Mouse (Mus musculus): ENCODE data around the gene Mxra7. TPM values are rescaled to one million over a fixed set of nuclear protein-coding genes. Genes with fewer than 3 reads are reported as not detected.
A peak's percentile ranks its signal among the peaks of the same experiment; 100 is the strongest.

Mxra7 gene
- 14.2 and 15.3 TPM in 2 replicates for polyA plus RNA-seq (2015; fragmentation: Nextera tagmentation; extraction: Ambion mirVana)

DNA sequence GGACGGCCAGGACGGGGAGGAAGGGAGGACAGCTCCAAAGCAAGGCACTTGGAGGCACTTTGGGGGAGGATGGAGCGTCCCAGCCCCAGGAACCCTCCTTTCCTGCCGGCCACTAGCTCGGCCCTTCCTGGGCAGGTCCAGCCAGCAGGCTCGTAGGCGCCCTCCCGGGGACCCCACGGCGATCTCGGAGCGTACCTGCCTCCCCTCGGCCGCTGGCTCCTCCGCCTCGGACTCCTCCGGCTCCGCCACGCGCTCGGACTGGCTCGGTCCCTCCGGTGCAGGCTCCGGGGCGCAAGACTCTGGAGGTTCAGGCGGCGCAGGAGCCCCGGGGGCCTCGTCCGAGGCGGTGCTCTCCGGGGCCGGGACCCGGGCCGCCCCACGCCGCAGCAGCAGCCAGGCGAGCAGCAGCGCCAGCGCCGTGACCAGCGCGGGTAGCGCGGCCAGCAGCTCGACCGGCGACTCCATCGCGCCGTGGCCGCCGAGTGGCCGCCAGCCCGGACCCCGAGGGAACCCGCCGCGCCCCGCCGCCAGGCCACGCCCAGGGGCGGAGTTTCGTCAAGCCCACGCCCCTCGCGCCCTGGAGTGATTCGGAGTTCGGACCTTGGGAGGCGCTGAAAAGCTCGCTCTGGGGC, at the start of gene Mxra7:
Gene Mxra7 (minus strand): TSS at position 513 of the 632 bp plus-strand sequence.
- ATAC-seq (ENCODE audit: low read depth) = peak; percentile 85
- no peaks in the 10 kb centered on the region for H3K27me3 ChIP-seq (ENCODE audit: control insufficient read depth, insufficient read depth, low read depth, low read length)
- peak within 1 kb of the TSS; percentile 91 for H3K4me2 ChIP-seq (ENCODE audit: low read depth, low read length)
- under 1% methylated on average over 53 of the region's 71 CpGs for WGBS
- peak within 1 kb of the TSS; percentile 87 for H3K9ac ChIP-seq (ENCODE audit: low read length)
- H3K4me3 ChIP-seq (ENCODE audit: low read length) = peak within 1 kb of the TSS; percentile 75
- peaks cover 19% of the 10 kb centered on the region for H3K4me1 ChIP-seq (replicated peaks; ENCODE audit: control insufficient read depth, insufficient read depth, low read length)
- H3K36me3 ChIP-seq (ENCODE audit: control insufficient read depth, insufficient read depth, low read length) = no peaks in the 10 kb centered on the region
- no peaks in the 10 kb centered on the region for H3K9me3 ChIP-seq (ENCODE audit: control insufficient read depth, low read length)
- peak within 1 kb of the TSS; percentile 80 for H3K27ac ChIP-seq (ENCODE audit: low read length)

DNA sequence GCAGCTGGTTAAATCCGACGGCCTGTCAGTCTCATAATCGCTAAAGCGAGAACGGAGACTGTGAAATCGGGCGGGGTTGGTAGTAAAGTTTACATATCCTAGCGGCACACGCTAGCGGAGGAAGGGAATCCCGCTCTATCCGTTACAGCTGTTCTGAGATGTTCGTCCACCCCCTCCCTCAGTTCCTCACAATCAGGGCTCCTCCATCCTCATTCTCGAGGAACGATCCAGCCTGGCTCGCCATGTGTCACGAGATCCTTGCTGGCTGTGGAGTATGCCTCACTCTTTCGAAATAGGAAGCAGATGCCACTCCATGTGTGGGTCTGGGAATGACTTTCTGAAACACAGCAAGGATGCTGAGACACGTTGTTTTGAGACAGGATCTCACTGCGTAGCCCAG, 46.1 kb upstream of the Mxra7 start:
- no peak overlapping the region for H3K4me3 ChIP-seq (ENCODE audit: low read length)
- H3K4me1 ChIP-seq (replicated peaks; ENCODE audit: control insufficient read depth, insufficient read depth, low read length) = 0 out of 2 replicates have a peak, but pooled peaks cover 2% of the 10 kb centered on the region
- H3K27ac ChIP-seq (ENCODE audit: low read length) = no peak overlapping the region
- no peak overlapping the region for H3K9ac ChIP-seq (ENCODE audit: low read length)
- no peaks in the 10 kb centered on the region for H3K9me3 ChIP-seq (ENCODE audit: control insufficient read depth, low read length)
- no peaks in the 10 kb centered on the region for H3K27me3 ChIP-seq (ENCODE audit: control insufficient read depth, insufficient read depth, low read depth, low read length)
- H3K36me3 ChIP-seq (ENCODE audit: control insufficient read depth, insufficient read depth, low read length) = peaks cover 16% of the 10 kb centered on the region
- ATAC-seq (ENCODE audit: low read depth) = no peak
- 83% methylated on average over 20 of the region's 20 CpGs for WGBS
- H3K4me2 ChIP-seq (ENCODE audit: low read depth, low read length) = no peak overlapping the region

DNA sequence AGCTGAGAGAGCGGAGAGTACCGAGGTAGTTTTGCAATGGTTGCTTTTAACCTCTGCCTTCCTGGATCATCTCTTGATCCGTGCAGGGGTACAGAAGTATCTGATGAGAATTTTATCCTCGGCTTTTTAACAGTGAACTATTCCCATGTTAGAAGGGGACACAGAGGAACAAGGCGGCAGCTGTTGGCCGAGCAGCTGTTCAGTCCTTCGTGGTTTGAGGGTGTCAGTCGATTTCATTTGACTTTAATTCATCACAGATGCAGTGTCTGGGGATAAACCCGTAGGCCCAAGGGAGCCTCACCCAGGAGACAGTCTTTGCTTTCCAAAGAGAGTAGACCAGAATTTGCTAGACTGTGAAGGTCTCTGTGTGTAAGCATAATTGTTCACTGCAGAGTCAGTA, 43.7 kb upstream of the Mxra7 start:
- no peak for ATAC-seq (ENCODE audit: low read depth)
- no peak overlapping the region for H3K4me2 ChIP-seq (ENCODE audit: low read depth, low read length)
- no peak overlapping the region for H3K4me3 ChIP-seq (ENCODE audit: low read length)
- no peaks in the 10 kb centered on the region for H3K9me3 ChIP-seq (ENCODE audit: control insufficient read depth, low read length)
- H3K36me3 ChIP-seq (ENCODE audit: control insufficient read depth, insufficient read depth, low read length) = peaks cover 16% of the 10 kb centered on the region
- 82% methylated on average over 9 of the region's 9 CpGs for WGBS
- H3K27ac ChIP-seq (ENCODE audit: low read length) = no peak overlapping the region
- no peak overlapping the region for H3K9ac ChIP-seq (ENCODE audit: low read length)
- 0 out of 2 replicates have a peak, but pooled peaks cover 2% of the 10 kb centered on the region for H3K4me1 ChIP-seq (replicated peaks; ENCODE audit: control insufficient read depth, insufficient read depth, low read length)
- H3K27me3 ChIP-seq (ENCODE audit: control insufficient read depth, insufficient read depth, low read depth, low read length) = no peaks in the 10 kb centered on the region

DNA sequence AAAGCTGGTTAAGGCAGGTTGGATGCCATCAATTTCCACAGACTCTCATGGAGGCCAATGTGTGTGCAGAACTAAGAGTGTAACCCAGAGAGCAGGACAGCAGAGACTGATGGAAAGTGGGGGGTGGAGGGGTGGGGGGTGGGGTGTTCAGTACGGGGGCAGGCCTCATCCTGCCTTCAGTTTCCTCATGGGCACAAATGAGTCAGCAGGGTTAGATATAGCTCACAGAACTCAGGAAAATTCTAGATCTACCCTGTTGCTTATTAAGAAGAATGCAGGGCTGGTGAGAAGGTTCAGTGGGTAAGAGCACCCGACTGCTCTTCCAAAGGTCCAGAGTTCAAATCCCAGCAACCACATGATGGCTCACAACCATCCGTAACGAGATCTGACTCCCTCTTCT, 41.8 kb upstream of the Mxra7 start:
- 71% methylated on average over 4 of the region's 4 CpGs for WGBS
- H3K4me3 ChIP-seq (ENCODE audit: low read length) = no peak overlapping the region
- H3K27me3 ChIP-seq (ENCODE audit: control insufficient read depth, insufficient read depth, low read depth, low read length) = no peaks in the 10 kb centered on the region
- no peak for ATAC-seq (ENCODE audit: low read depth)
- H3K9me3 ChIP-seq (ENCODE audit: control insufficient read depth, low read length) = no peaks in the 10 kb centered on the region
- H3K4me2 ChIP-seq (ENCODE audit: low read depth, low read length) = no peak overlapping the region
- no peak overlapping the region for H3K9ac ChIP-seq (ENCODE audit: low read length)
- H3K27ac ChIP-seq (ENCODE audit: low read length) = no peak overlapping the region
- peaks cover 22% of the 10 kb centered on the region for H3K36me3 ChIP-seq (ENCODE audit: control insufficient read depth, insufficient read depth, low read length)
- 0 out of 2 replicates have a peak, but pooled peaks cover 2% of the 10 kb centered on the region for H3K4me1 ChIP-seq (replicated peaks; ENCODE audit: control insufficient read depth, insufficient read depth, low read length)

- 71% methylated on average over 8 of the region's 8 CpGs for WGBS
- H3K27me3 ChIP-seq (ENCODE audit: control insufficient read depth, insufficient read depth, low read depth, low read length) = no peaks in the 10 kb centered on the region
- 0 out of 2 replicates have a peak, but pooled peaks have one; percentile 26 for ATAC-seq (ENCODE audit: low read depth)
Measured at GRCm38 (mm10) chr11:116869223-116869622, 41.4 kb upstream of the Mxra7 start.

GRCm38 (mm10) chr11:116868129-116868528, 40.3 kb upstream of the Mxra7 start:
- Histone ChIP-seq H3K4me1 (replicated peaks; ENCODE audit: control insufficient read depth, insufficient read depth, low read length) (0 out of 2 replicates have a peak, but pooled peaks cover 2% of the 10 kb centered on the region), H3K9me3 (ENCODE audit: control insufficient read depth, low read length) (no peaks in the 10 kb centered on the region), H3K4me2 (ENCODE audit: low read depth, low read length) (no peak overlapping the region), H3K27ac (ENCODE audit: low read length) (no peak overlapping the region), H3K36me3 (ENCODE audit: control insufficient read depth, insufficient read depth, low read length) (peaks cover 11% of the 10 kb centered on the region), H3K4me3 (ENCODE audit: low read length) (no peak overlapping the region), H3K9ac (ENCODE audit: low read length) (no peak overlapping the region), H3K27me3 (ENCODE audit: control insufficient read depth, insufficient read depth, low read depth, low read length) (no peaks in the 10 kb centered on the region)
- no peak for ATAC-seq (ENCODE audit: low read depth)
- 72% methylated on average over 3 of the region's 3 CpGs for WGBS

More at GRCm38 (mm10) chr11:116869223-116869622, 41.4 kb upstream of the Mxra7 start:
- Histone ChIP-seq H3K4me3 (ENCODE audit: low read length) (no peak overlapping the region), H3K9ac (ENCODE audit: low read length) (no peak overlapping the region), H3K4me2 (ENCODE audit: low read depth, low read length) (no peak overlapping the region), H3K36me3 (ENCODE audit: control insufficient read depth, insufficient read depth, low read length) (peaks cover 18% of the 10 kb centered on the region), H3K27ac (ENCODE audit: low read length) (no peak overlapping the region), H3K9me3 (ENCODE audit: control insufficient read depth, low read length) (no peaks in the 10 kb centered on the region), H3K4me1 (replicated peaks; ENCODE audit: control insufficient read depth, insufficient read depth, low read length) (0 out of 2 replicates have a peak, but pooled peaks cover 2% of the 10 kb centered on the region)

DNA sequence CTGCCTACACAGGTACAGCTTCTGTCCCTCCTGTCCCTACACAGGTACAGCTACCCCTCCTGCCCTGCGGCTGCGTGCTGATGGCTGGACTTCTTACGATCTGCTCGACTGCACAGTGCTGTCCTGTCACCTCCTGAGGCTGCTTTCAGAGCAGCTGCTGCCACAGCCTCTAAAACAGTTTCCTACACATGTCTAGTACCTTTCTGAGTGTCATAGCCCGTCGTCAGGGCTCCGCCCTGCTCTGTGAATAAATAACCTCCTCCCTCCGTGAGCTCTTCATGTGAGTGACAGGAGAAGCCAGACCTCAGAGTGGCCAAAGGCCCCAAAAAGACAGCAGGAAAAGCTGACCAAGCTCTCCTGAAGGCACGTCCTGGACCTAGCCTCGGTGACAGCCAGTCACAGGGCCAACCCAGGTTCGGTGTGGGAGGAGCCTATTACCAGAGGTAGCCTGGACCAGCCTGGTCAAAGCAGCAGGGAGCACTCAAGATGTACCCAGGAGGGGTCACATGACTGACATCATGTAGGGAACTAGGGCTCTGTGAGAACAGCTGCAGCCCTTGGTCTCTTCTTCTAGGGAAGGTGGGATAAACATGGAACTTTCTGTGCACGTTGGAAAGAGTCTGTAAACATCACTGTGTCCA, 38.2 kb upstream of the Mxra7 start:
- Histone ChIP-seq H3K27ac (ENCODE audit: low read length) (no peak overlapping the region), H3K9ac (ENCODE audit: low read length) (no peak overlapping the region), H3K27me3 (ENCODE audit: control insufficient read depth, insufficient read depth, low read depth, low read length) (no peaks in the 10 kb centered on the region), H3K36me3 (ENCODE audit: control insufficient read depth, insufficient read depth, low read length) (peaks cover 13% of the 10 kb centered on the region), H3K4me3 (ENCODE audit: low read length) (no peak overlapping the region), H3K9me3 (ENCODE audit: control insufficient read depth, low read length) (no peaks in the 10 kb centered on the region), H3K4me1 (replicated peaks; ENCODE audit: control insufficient read depth, insufficient read depth, low read length) (0 out of 2 replicates have a peak, but pooled peaks cover 2% of the 10 kb centered on the region), H3K4me2 (ENCODE audit: low read depth, low read length) (no peak overlapping the region)
- ATAC-seq (ENCODE audit: low read depth) = no peak
- 62% methylated on average over 12 of the region's 12 CpGs for WGBS

DNA sequence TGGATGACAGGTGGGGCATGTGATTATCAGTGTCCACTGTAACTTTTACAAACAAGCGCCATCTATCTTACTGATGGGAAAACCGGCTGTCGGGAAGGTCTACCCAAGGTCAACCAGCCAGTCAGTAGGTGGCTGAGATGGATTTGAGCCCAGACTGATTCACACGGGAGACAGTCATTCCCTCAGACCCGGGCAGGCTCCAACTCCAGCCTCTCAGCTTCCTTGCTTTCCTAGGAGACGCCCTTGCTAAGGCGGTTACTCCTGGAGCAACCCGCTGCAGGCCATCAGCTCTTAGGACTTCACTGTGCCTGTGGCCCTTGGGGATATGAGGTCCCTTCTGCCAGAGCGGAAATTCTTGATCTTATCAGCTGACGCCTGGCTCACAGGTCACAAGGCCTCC, 36.6 kb upstream of the Mxra7 start:
- no peak for ATAC-seq (ENCODE audit: low read depth)
- Histone ChIP-seq H3K27ac (ENCODE audit: low read length) (no peak overlapping the region), H3K36me3 (ENCODE audit: control insufficient read depth, insufficient read depth, low read length) (peaks cover 17% of the 10 kb centered on the region), H3K4me1 (replicated peaks; ENCODE audit: control insufficient read depth, insufficient read depth, low read length) (0 out of 2 replicates have a peak, but pooled peaks cover 2% of the 10 kb centered on the region), H3K9me3 (ENCODE audit: control insufficient read depth, low read length) (no peaks in the 10 kb centered on the region), H3K9ac (ENCODE audit: low read length) (no peak overlapping the region), H3K4me2 (ENCODE audit: low read depth, low read length) (no peak overlapping the region), H3K27me3 (ENCODE audit: control insufficient read depth, insufficient read depth, low read depth, low read length) (no peaks in the 10 kb centered on the region), H3K4me3 (ENCODE audit: low read length) (no peak overlapping the region)
- WGBS = 41% methylated on average over 10 of the region's 10 CpGs

- ATAC-seq (ENCODE audit: low read depth) = no peak
- Histone ChIP-seq H3K9ac (ENCODE audit: low read length) (no peak overlapping the region), H3K36me3 (ENCODE audit: control insufficient read depth, insufficient read depth, low read length) (peaks cover 14% of the 10 kb centered on the region), H3K9me3 (ENCODE audit: control insufficient read depth, low read length) (no peaks in the 10 kb centered on the region), H3K4me1 (replicated peaks; ENCODE audit: control insufficient read depth, insufficient read depth, low read length) (peaks cover 10% of the 10 kb centered on the region; the same call in 1 of the 2 replicates), H3K4me3 (ENCODE audit: low read length) (no peak overlapping the region), H3K27me3 (ENCODE audit: control insufficient read depth, insufficient read depth, low read depth, low read length) (no peaks in the 10 kb centered on the region), H3K27ac (ENCODE audit: low read length) (no peak overlapping the region), H3K4me2 (ENCODE audit: low read depth, low read length) (no peak overlapping the region)
- 60% methylated on average over 12 of the region's 12 CpGs for WGBS
Measured at GRCm38 (mm10) chr11:116857183-116857850, 29.5 kb upstream of the Mxra7 start.
